Mouse (Mus musculus) ES-E14 (cell line): ENCODE results near the gene Cactin. TPM values are rescaled to one million over a fixed set of nuclear protein-coding genes. Genes with fewer than 3 reads are reported as not detected.

ENCODE experiments used
- DNase-seq: peaks from one replicate; pipeline ENCODE4 v3.0.0-alpha.2; 2013; ENCODE audit warnings: low read depth, low spot score
- H3K27ac ChIP-seq: 2 replicates; pipeline ENCODE4 v1.5.1; 2012; ENCODE audit warnings: low read depth, mild to moderate bottlenecking, low read length, moderate library complexity, mixed read lengths; ENCODE audit not compliant: poor library complexity, insufficient read depth, severe bottlenecking
- H3K36me3 ChIP-seq: 2 replicates; pipeline ENCODE4 v1.6.1; 2012; ENCODE audit warnings: mild to moderate bottlenecking, low read length, moderate library complexity, mixed read lengths; ENCODE audit not compliant: control insufficient read depth, poor library complexity, insufficient read depth, severe bottlenecking
- H3K4me1 ChIP-seq, 2 experiments: fragments of 150-350 bp in 1 of 2; sonication (generic) in 1 of 2; 2 replicates each; pipeline ENCODE4 v1.6.1; 2012; ENCODE audit warnings: low read length in 2 of 2, mild to moderate bottlenecking in 1 of 2, mixed read lengths in 1 of 2; ENCODE audit not compliant: control insufficient read depth in 2 of 2, insufficient read depth in 2 of 2, poor library complexity in 1 of 2
- H3K4me3 ChIP-seq, 2 experiments: fragments of 150-350 bp in 1 of 2; sonication (generic) in 1 of 2; 2 replicates each; pipeline ENCODE4 v1.5.1; 2012; ENCODE audit warnings: low read length in 2 of 2, low read depth in 1 of 2, mild to moderate bottlenecking in 1 of 2, mixed read lengths in 1 of 2; ENCODE audit not compliant: insufficient read depth in 1 of 2, poor library complexity in 1 of 2, severe bottlenecking in 1 of 2
- H3K9ac ChIP-seq: 2 replicates; pipeline ENCODE4 v1.6.1; 2012; ENCODE audit warnings: low read depth, mild to moderate bottlenecking, low read length, mixed read lengths; ENCODE audit not compliant: poor library complexity, insufficient read depth, severe bottlenecking
- H3K9me3 ChIP-seq: fragments of 150-350 bp; sonication (generic); 2 replicates; pipeline ENCODE4 v1.6.1; 2012; ENCODE audit warnings: low read depth, mild to moderate bottlenecking, low read length; ENCODE audit not compliant: control insufficient read depth, insufficient read depth
- CHD2 ChIP-seq: IDR thresholded peaks from 2 replicates; pipeline ENCODE4 v1.6.1; 2014; ENCODE audit warnings: mild to moderate bottlenecking, low read depth, low read length, inconsistent platforms
- HCFC1 ChIP-seq: IDR thresholded peaks from 2 replicates; pipeline ENCODE4 v1.6.1; 2012; ENCODE audit warnings: low read length, inconsistent platforms, borderline replicate concordance; ENCODE audit not compliant: insufficient read depth
- MAFK ChIP-seq: IDR thresholded peaks from 2 replicates; pipeline ENCODE4 v1.6.1; 2014; ENCODE audit warnings: mild to moderate bottlenecking, low read depth, low read length, inconsistent platforms; ENCODE audit not compliant: insufficient read depth
- ZC3H11A ChIP-seq: IDR thresholded peaks from 2 replicates; pipeline ENCODE4 v1.6.1; 2012; ENCODE audit warnings: low read depth, mild to moderate bottlenecking, inconsistent platforms, low read length, borderline replicate concordance
- ZNF384 ChIP-seq: IDR thresholded peaks from 2 replicates; pipeline ENCODE4 v1.6.1; 2012; ENCODE audit warnings: low read depth, low read length, inconsistent platforms
- in situ Hi-C, 2 experiments: fragments of 600-800 bp; cut with MboI; formaldehyde crosslinking; loops; one replicate each; pipeline ENCODE4 v1.15.1; 2025; ENCODE audit warnings: low sequenced_read_pairs in 2 of 2, inconsistent platforms in 1 of 2; ENCODE audit not compliant: unreplicated experiment in 2 of 2
- total RNA-seq: library from RNA; depleted of rRNA; stranded (reverse); fragments of 300-350 nt; gene quantifications from 2 replicates; pipeline ENCODE4 v1.2.3, GENCODE M21; 2012

The Cactin gene
- total RNA-seq, 1 experiment, result 54.9 TPM

- H3K9me3 ChIP-seq, result no peaks in the 10 kb centered on the region
- H3K9ac ChIP-seq, result no peak overlapping the region
- in situ Hi-C loops, result no loop called here
- no peak overlapping the region for H3K4me3 ChIP-seq
- no peak overlapping the region for H3K27ac ChIP-seq
- TF ChIP-seq ZNF384 (no peak), HCFC1 (no peak), ZC3H11A (no peak), CHD2 (no peak), MAFK (no peak)
- H3K36me3 ChIP-seq, result peaks cover 5% of the 10 kb centered on the region; the same call in 1 of the 2 replicates
- DNase-seq, result no peak
- H3K4me1 ChIP-seq, result peaks cover 0 to 27% of the 10 kb centered on the region in 2 experiments; a peak in 2 of 4 replicates
These were observed 22.4 kb upstream of the Cactin start for GRCm38 (mm10) chr10:81298369-81299100.

GRCm38 (mm10) chr10:81299585-81300351 is 21.1 kb upstream of the Cactin start:
- no peak for DNase-seq
- Histone ChIP-seq H3K9me3 (no peaks in the 10 kb centered on the region), H3K4me3 (no peak overlapping the region), H3K4me1 (peaks cover 0 to 19% of the 10 kb centered on the region in 2 experiments; a peak in 1 of 4 replicates), H3K27ac (no peak overlapping the region), H3K9ac (no peak overlapping the region), H3K36me3 (peaks cover 5% of the 10 kb centered on the region; the same call in 1 of the 2 replicates)
- TF ChIP-seq CHD2 (no peak), MAFK (no peak), HCFC1 (no peak), ZC3H11A (no peak), ZNF384 (no peak)
- in situ Hi-C loops, result no loop called here

DNA sequence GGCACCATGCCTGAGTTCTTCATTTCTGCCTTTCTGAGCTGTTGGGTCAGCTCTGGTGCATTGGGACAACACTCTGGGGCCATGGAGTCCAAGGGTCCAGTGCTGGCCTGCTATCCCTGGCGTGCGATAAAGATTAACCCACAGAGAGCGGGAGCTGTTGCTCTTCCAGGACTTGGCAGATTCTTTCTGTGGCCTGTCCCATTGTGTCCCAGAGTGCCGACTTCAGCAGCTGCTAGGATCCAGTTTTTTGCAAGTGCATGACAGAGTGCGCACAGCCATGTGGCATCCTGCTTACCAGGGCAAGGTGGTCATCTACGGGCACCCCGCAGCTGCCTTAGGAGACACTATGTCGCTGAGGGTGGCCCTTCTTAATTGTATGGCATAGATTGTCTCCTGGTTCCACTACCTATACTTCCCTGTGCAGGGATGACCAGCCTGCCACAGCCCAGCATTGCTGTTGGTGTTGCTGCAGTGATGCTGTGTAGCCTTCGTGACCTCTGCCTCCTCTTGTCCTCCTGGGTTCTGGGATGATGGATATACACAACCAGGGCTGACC is 20.5 kb upstream of the Cactin start:
- Histone ChIP-seq H3K9ac (no peak overlapping the region), H3K4me3 (no peak overlapping the region), H3K27ac (no peak overlapping the region), H3K4me1 (peaks cover 0 to 19% of the 10 kb centered on the region in 2 experiments; a peak in 1 of 4 replicates), H3K36me3 (peaks cover 2% of the 10 kb centered on the region; the same call in 1 of the 2 replicates), H3K9me3 (no peaks in the 10 kb centered on the region)
- TF ChIP-seq ZNF384, result no peak
- no peak for TF ChIP-seq ZC3H11A
- no peak for TF ChIP-seq MAFK
- no peak for TF ChIP-seq HCFC1
- TF ChIP-seq CHD2, result no peak
- DNase-seq, result no peak
- in situ Hi-C loops, result no loop called here

DNA sequence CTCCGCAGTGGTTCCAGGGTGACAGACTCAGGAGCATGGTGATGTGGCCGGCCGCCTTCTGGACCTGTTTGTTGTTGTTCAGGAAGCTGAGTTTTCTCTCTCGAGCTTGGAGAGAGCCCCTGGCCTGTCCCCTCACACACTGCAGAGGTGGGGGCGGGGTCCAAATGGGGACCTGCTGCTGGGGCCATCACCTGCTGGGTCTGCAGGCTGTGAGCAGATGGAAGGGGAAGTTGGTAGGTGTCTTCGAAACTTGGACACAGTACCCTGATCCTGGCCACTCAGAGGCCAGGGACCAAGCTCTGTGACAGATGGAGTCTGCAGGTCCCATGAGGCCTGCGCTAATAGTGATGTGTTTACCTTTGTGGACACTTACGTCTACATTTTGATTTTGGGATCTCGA is 19.6 kb upstream of the Cactin start:
- no peak for DNase-seq
- Histone ChIP-seq H3K9ac (no peak overlapping the region), H3K4me3 (no peak overlapping the region), H3K4me1 (peaks cover 0 to 19% of the 10 kb centered on the region in 2 experiments; a peak in 1 of 4 replicates), H3K9me3 (no peaks in the 10 kb centered on the region), H3K27ac (no peak overlapping the region), H3K36me3 (peaks cover 9% of the 10 kb centered on the region; the same call in 1 of the 2 replicates)
- in situ Hi-C loops, result no loop called here
- TF ChIP-seq HCFC1 (no peak), ZC3H11A (no peak), MAFK (no peak), CHD2 (no peak), ZNF384 (no peak)
